Mouse (Mus musculus) cerebellum, adult 2 months (tissue): ENCODE measurements around the gene Cage1. TPM values are rescaled to one million over a fixed set of nuclear protein-coding genes. Genes with fewer than 3 reads are reported as not detected.

Experiments
- DNase-seq, 2 experiments: peaks; one replicate each; pipeline ENCODE4 v3.0.0; 2021
- H3K27ac ChIP-seq: fragments of 200-500 bp; 2 replicates; pipeline ENCODE4 v1.5.1; 2012; ENCODE audit warnings: low read length, control low read depth, inconsistent platforms; ENCODE audit not compliant: insufficient read depth
- H3K27me3 ChIP-seq: fragments of 200-500 bp; 2 replicates; pipeline ENCODE4 v1.6.1; 2012; ENCODE audit warnings: inconsistent platforms, mild to moderate bottlenecking, low read length, moderate library complexity; ENCODE audit not compliant: control insufficient read depth, insufficient read depth
- H3K4me1 ChIP-seq: fragments of 200-500 bp; 2 replicates; pipeline ENCODE4 v1.6.1; 2011; ENCODE audit warnings: low read length; ENCODE audit not compliant: control insufficient read depth, insufficient read depth
- H3K4me3 ChIP-seq: fragments of 200-500 bp; replicated peaks from 2 replicates; pipeline ENCODE3; 2011; ENCODE audit warnings: mild to moderate bottlenecking, low read depth, low read length, control low read depth; ENCODE audit not compliant: insufficient read depth
- CTCF ChIP-seq: fragments of 200-500 bp; IDR thresholded peaks from 2 replicates; pipeline ENCODE4 v1.5.1; 2011; ENCODE audit warnings: low read depth, mild to moderate bottlenecking, control low read depth, low read length, moderate library complexity, borderline replicate concordance; ENCODE audit not compliant: insufficient read depth
- POLR2A ChIP-seq: fragments of 200-500 bp; IDR thresholded peaks from 2 replicates; pipeline ENCODE4 v1.6.1; 2011; ENCODE audit warnings: low read length, control low read depth, borderline replicate concordance; ENCODE audit not compliant: insufficient read depth
- WGBS: fragments of 180-500 bp; shearing (Covaris S2); methylation state at CpG from one replicate; pipeline ENCODE4 v1.1.7; 2018; 5-methylcytosine and 5-hydroxymethylcytosine counted together
- polyA plus RNA-seq: library from polyadenylated mRNA; depleted of rRNA; stranded (reverse); fragments of >200 nt; gene quantifications from 2 replicates; pipeline ENCODE4 v1.2.3, GENCODE M21; 2012; rRNA removed

Cage1 gene
- polyA plus RNA-seq, 1 experiment: 0.82 TPM

- H3K4me1 ChIP-seq: peaks cover 4% of the 10 kb centered on the region; the same call in 1 of the 2 replicates
- H3K27me3 ChIP-seq: no peaks in the 10 kb centered on the region
- peak; percentile 60 to 62 for DNase-seq
- H3K4me3 ChIP-seq: peak overlapping the region; percentile 25
- 4% methylated on average over 12 of the region's 12 CpGs for WGBS
- TF ChIP-seq POLR2A (no peak), CTCF (peak; percentile 59)
- H3K27ac ChIP-seq: no peak overlapping the region
Measured at GRCm38 (mm10) chr13:37963354-37964007, 73.4 kb downstream of the Cage1 start.

DNA sequence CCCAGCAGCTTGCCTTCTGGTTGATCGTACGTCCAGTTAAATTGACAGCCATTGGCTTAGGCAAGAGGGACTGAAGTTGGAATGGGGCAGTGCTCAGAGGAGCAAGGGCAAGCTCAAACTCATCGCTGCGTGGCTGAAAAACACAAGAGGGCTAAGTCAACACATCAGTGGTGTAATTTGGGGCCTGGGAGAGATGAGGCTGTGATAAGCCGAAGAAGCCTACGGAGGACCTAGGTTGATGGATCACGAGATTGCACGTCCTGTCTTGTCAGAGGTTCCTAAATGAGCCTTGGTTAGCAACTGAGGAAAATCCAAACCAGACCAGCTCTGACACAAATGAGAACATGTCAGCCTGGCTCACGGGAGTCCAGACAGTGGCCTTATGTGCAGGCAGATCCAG, 74.3 kb downstream of the Cage1 start:
- Histone ChIP-seq H3K4me3 (no peak overlapping the region), H3K27ac (no peak overlapping the region), H3K27me3 (no peaks in the 10 kb centered on the region), H3K4me1 (peaks cover 4% of the 10 kb centered on the region; the same call in 1 of the 2 replicates)
- TF ChIP-seq POLR2A (no peak), CTCF (no peak)
- no peak for DNase-seq
- 88% methylated on average over 9 of the region's 9 CpGs for WGBS

DNA sequence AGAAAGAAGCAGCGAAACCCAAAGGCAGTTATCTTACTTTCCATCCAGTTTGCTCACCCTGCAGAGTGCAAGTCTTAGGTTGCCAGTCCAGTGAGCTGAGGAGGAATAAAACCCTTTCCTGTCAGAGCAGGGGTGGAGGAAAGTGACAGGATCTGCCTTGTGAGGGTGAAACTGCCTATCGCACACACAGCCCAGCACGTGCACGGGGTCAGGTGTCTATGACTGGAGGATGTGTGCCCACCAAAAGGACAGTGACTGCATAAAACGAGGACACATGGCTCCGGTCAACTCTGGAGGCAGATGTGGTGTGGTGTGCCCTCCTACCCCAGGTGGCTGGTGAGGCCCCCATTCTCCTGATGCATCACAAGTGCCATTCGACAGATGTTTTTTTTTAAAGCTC, 76.9 kb downstream of the Cage1 start:
- 91% methylated on average over 7 of the region's 7 CpGs for WGBS

GRCm38 (mm10) chr13:37959239-37959907, 77.5 kb downstream of the Cage1 start:
- 70% methylated on average over 15 of the region's 15 CpGs for WGBS
- no peak for TF ChIP-seq CTCF
- no peak for TF ChIP-seq POLR2A

More for the DNA sequence above, 76.9 kb downstream of the Cage1 start:
- TF ChIP-seq POLR2A: no peak
- no peak for TF ChIP-seq CTCF
- Histone ChIP-seq H3K27me3 (no peaks in the 10 kb centered on the region), H3K27ac (no peak overlapping the region), H3K4me3 (no peak overlapping the region), H3K4me1 (peaks cover 4% of the 10 kb centered on the region; the same call in 1 of the 2 replicates)
- no peak for DNase-seq

GRCm38 (mm10) chr13:37958498-37959238, 78.2 kb downstream of the Cage1 start:
- 84% methylated on average over 18 of the region's 18 CpGs for WGBS
- TF ChIP-seq CTCF: no peak
- TF ChIP-seq POLR2A: no peak
- DNase-seq: no peak
- Histone ChIP-seq H3K4me1 (no peaks in the 10 kb centered on the region), H3K27ac (no peak overlapping the region), H3K4me3 (no peak overlapping the region), H3K27me3 (no peaks in the 10 kb centered on the region)

More at GRCm38 (mm10) chr13:37959239-37959907, 77.5 kb downstream of the Cage1 start:
- Histone ChIP-seq H3K4me3 (no peak overlapping the region), H3K27ac (no peak overlapping the region), H3K27me3 (no peaks in the 10 kb centered on the region), H3K4me1 (peaks cover 4% of the 10 kb centered on the region; the same call in 1 of the 2 replicates)
- no peak for DNase-seq

Other genes with a start within 250 kb of the Cage1 start
- 27.7 and 29.7 TPM in 2 replicates for gene Ssr1, start 42.9 kb downstream of the Cage1 start, polyA plus RNA-seq
- 33.1 and 34.0 TPM in 2 replicates for gene Riok1, start 74 bp downstream of the Cage1 start, polyA plus RNA-seq
- gene Dsp, start 114.2 kb upstream of the Cage1 start, polyA plus RNA-seq: 0.10 and 0.19 TPM in 2 replicates
- gene Snrnp48, start 167.9 kb upstream of the Cage1 start, polyA plus RNA-seq: 35.6 and 37.7 TPM in 2 replicates